Mouse (Mus musculus) MEL (cell line): ENCODE data around the gene Nras. TPM values are rescaled to one million over a fixed set of nuclear protein-coding genes. Genes with fewer than 3 reads are reported as not detected.
A peak's percentile ranks its signal among the peaks of the same experiment; 100 is the strongest.

Experiments used
- DNase-seq: peaks from one replicate; pipeline ENCODE4 v3.0.0; 2011; ENCODE audit warnings: low read depth, low spot score
- H3K27ac ChIP-seq: 2 replicates; pipeline ENCODE4 v1.5.1; 2012; ENCODE audit warnings: low read depth, mild to moderate bottlenecking, control low read depth, low read length, moderate library complexity; ENCODE audit not compliant: control insufficient read depth
- H3K27me3 ChIP-seq, 2 experiments: fragments of 150-350 bp in 1 of 2; sonication (generic) in 1 of 2; 2 replicates each; pipeline ENCODE4 v1.6.1; 2012; ENCODE audit warnings: low read length in 2 of 2, mild to moderate bottlenecking in 2 of 2, improper control_type of control experiment in 1 of 2, moderate library complexity in 1 of 2; ENCODE audit not compliant: insufficient read depth in 2 of 2, control insufficient read depth in 1 of 2
- H3K36me3 ChIP-seq, 2 experiments: 2 replicates each; pipeline ENCODE4 v1.6.1; 2012 to 2014; ENCODE audit warnings: low read length in 2 of 2, improper control_type of control experiment in 1 of 2, inconsistent platforms in 1 of 2, mild to moderate bottlenecking in 1 of 2; ENCODE audit not compliant: insufficient read depth in 2 of 2, control insufficient read depth in 1 of 2
- H3K4me1 ChIP-seq, 2 experiments: fragments of 150-350 bp in 1 of 2; sonication (generic) in 1 of 2; 2 replicates each; pipeline ENCODE4 v1.6.1; 2012; ENCODE audit warnings: low read length in 2 of 2, improper control_type of control experiment in 1 of 2, mild to moderate bottlenecking in 1 of 2; ENCODE audit not compliant: insufficient read depth in 2 of 2, control insufficient read depth in 1 of 2
- H3K4me3 ChIP-seq, 2 experiments: fragments of 150-350 bp in 1 of 2; sonication (generic) in 1 of 2; 2 replicates each; pipeline ENCODE4 v1.5.1; 2012; ENCODE audit warnings: low read depth in 2 of 2, low read length in 2 of 2, mild to moderate bottlenecking in 2 of 2, moderate library complexity in 2 of 2, control low read depth in 1 of 2, improper control_type of control experiment in 1 of 2; ENCODE audit not compliant: control insufficient read depth in 1 of 2, insufficient read depth in 1 of 2
- H3K79me2 ChIP-seq: 2 replicates; pipeline ENCODE4 v1.6.1; 2012; ENCODE audit warnings: mild to moderate bottlenecking, low read length, moderate library complexity; ENCODE audit not compliant: control insufficient read depth, poor library complexity, insufficient read depth
- H3K9ac ChIP-seq: 2 replicates; pipeline ENCODE4 v1.6.1; 2012; ENCODE audit warnings: low read depth, mild to moderate bottlenecking, control low read depth, low read length, moderate library complexity; ENCODE audit not compliant: control insufficient read depth, poor library complexity, severe bottlenecking
- H3K9me3 ChIP-seq: fragments of 150-350 bp; sonication (generic); replicated peaks from 2 replicates; pipeline ENCODE4 v1.6.1; 2012; ENCODE audit warnings: mild to moderate bottlenecking, low read length, improper control_type of control experiment, moderate library complexity; ENCODE audit not compliant: insufficient read depth
- BHLHE40 ChIP-seq: IDR thresholded peaks from 2 replicates; pipeline ENCODE4 v1.6.1; 2012; ENCODE audit warnings: low read depth, mild to moderate bottlenecking, inconsistent platforms, low read length, improper control_type of control experiment, borderline replicate concordance
- CHD2 ChIP-seq: IDR thresholded peaks from 2 replicates; pipeline ENCODE4 v1.6.1; 2011; ENCODE audit warnings: low read length, improper control_type of control experiment
- CTCF ChIP-seq, 3 experiments: IDR thresholded peaks in 2 of 3; conservative IDR thresholded peaks in 1 of 3; 2 replicates each; pipeline ENCODE4 v1.5.1; 2011 to 2012; ENCODE audit warnings: low read length in 3 of 3, low read depth in 2 of 3, mild to moderate bottlenecking in 2 of 3, improper control_type of control experiment in 1 of 3, inconsistent platforms in 1 of 3, mixed read lengths in 1 of 3, moderate library complexity in 1 of 3; ENCODE audit not compliant: control insufficient read depth in 1 of 3, insufficient read depth in 1 of 3, poor library complexity in 1 of 3, severe bottlenecking in 1 of 3
- HCFC1 ChIP-seq: IDR thresholded peaks from 2 replicates; pipeline ENCODE4 v1.6.1; 2012; ENCODE audit warnings: low read depth, mild to moderate bottlenecking, inconsistent platforms, low read length, improper control_type of control experiment, moderate library complexity
- MAX ChIP-seq: IDR thresholded peaks from 2 replicates; pipeline ENCODE4 v1.6.1; 2011; ENCODE audit warnings: low read length, improper control_type of control experiment
- MYB ChIP-seq: IDR thresholded peaks from 2 replicates; pipeline ENCODE4 v1.6.1; 2011; ENCODE audit warnings: mild to moderate bottlenecking, low read depth, low read length, improper control_type of control experiment
- MYC ChIP-seq: IDR thresholded peaks from 2 replicates; pipeline ENCODE4 v1.6.1; 2011; ENCODE audit warnings: low read depth, mild to moderate bottlenecking, low read length, improper control_type of control experiment, moderate library complexity
- NELFE ChIP-seq: IDR thresholded peaks from 2 replicates; pipeline ENCODE4 v1.6.1; 2011; ENCODE audit warnings: low read depth, low read length, improper control_type of control experiment
- NRF1 ChIP-seq: IDR thresholded peaks from 2 replicates; pipeline ENCODE4 v1.6.1; 2014; ENCODE audit warnings: low read depth, mild to moderate bottlenecking, inconsistent platforms, low read length, improper control_type of control experiment, moderate library complexity; ENCODE audit not compliant: poor library complexity, insufficient read depth, severe bottlenecking
- POLR2AphosphoS5 ChIP-seq: IDR thresholded peaks from 2 replicates; pipeline ENCODE4 v1.6.1; 2012; ENCODE audit warnings: low read depth, borderline replicate concordance, mild to moderate bottlenecking, inconsistent platforms, low read length, moderate library complexity, mixed read lengths
- RAD21 ChIP-seq: IDR thresholded peaks from 2 replicates; pipeline ENCODE4 v1.6.1; 2011; ENCODE audit warnings: mild to moderate bottlenecking, low read depth, low read length, improper control_type of control experiment
- RCOR1 ChIP-seq: IDR thresholded peaks from 2 replicates; pipeline ENCODE4 v1.6.1; 2012; ENCODE audit warnings: low read depth, mild to moderate bottlenecking, inconsistent platforms, low read length, improper control_type of control experiment
- TCF12 ChIP-seq: IDR thresholded peaks from 2 replicates; pipeline ENCODE4 v1.6.1; 2014; ENCODE audit warnings: low read depth, mild to moderate bottlenecking, inconsistent platforms, low read length, improper control_type of control experiment, moderate library complexity
- UBTF ChIP-seq: IDR thresholded peaks from 2 replicates; pipeline ENCODE4 v1.6.1; 2012; ENCODE audit warnings: low read depth, mild to moderate bottlenecking, inconsistent platforms, low read length, improper control_type of control experiment, moderate library complexity, borderline replicate concordance; ENCODE audit not compliant: insufficient read depth
- USF2 ChIP-seq, 2 experiments: IDR thresholded peaks; 2 replicates each; pipeline ENCODE4 v1.6.1; 2011 to 2012; ENCODE audit warnings: improper control_type of control experiment in 2 of 2, low read length in 2 of 2, borderline replicate concordance in 1 of 2, inconsistent platforms in 1 of 2, low read depth in 1 of 2, mild to moderate bottlenecking in 1 of 2; ENCODE audit not compliant: insufficient read depth in 1 of 2
- ZKSCAN1 ChIP-seq: IDR thresholded peaks from 2 replicates; pipeline ENCODE4 v1.6.1; 2012; ENCODE audit warnings: low read depth, mild to moderate bottlenecking, inconsistent platforms, low read length, improper control_type of control experiment, moderate library complexity
- ZMIZ1 ChIP-seq: IDR thresholded peaks from 2 replicates; pipeline ENCODE4 v1.6.1; 2012; ENCODE audit warnings: low read depth, mild to moderate bottlenecking, inconsistent platforms, low read length, improper control_type of control experiment, moderate library complexity
- polyA plus RNA-seq, 2 experiments: library from polyadenylated mRNA; stranded (reverse) in 1 of 2; unstranded in 1 of 2; fragments of >175 nt in 1 of 2; fragments of >200 nt in 1 of 2; gene quantifications; 2 replicates each; pipeline versions ENCODE4 v1.2.1 to v1.2.4; 2012; ENCODE audit warnings: low replicate concordance in 2 of 2, low read depth in 1 of 2; ENCODE audit not compliant: insufficient read length in 2 of 2, insufficient read depth in 1 of 2, missing spikeins in 1 of 2
- total RNA-seq: library from RNA; depleted of rRNA; stranded (reverse); fragments of 300-350 nt; gene quantifications from 2 replicates; pipeline ENCODE4 v1.2.3, GENCODE M21; 2012

The Nras gene
- total and polyA plus RNA-seq, 3 experiments, result 92.0 to 193 (median 95.3) TPM

DNA sequence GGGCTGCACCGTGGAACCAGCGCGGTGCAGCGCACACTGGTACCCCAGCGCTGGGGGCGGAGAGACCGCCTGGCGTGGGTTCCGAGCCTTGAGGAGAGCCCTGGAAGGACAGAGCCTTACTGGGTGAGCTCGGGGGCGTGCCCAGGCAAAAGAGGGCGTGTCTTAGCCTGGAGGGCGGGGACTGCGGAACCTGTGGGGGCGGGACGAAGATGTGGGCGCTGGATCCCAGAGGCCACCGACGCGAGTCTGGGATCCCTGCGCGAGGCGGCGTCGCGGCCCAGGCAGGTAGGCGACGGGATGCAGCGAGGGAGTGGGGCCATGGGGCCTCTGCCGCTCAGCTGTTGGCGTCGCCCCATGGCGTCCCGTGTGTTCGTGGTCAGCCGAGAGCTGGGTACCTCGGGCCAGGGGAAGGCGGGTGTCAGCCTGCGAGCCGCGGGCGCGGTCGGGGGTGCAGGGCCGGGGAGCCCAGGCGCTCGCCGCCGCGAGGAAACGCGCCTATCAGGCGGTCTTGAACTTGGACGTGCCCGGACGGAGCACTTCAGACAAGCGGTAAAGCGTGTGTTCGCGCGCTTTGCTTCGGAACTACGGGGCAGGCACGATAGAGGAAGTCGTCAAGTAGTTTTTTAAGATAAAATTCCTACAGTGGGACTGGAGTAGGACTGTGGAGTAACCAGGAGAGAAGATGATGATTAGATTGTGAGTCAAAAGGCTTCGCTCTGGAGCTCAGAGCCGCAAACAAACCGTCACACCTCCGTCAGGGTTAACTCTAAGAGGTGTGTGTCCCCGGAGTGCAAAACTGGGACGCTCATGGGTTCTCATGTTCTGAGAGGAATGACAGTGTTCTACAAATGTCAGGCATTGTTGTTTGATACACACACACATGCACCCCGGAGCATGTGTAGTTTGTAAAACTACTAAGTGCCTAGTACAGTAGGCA, 44.6 kb downstream of the Nras start, which contains the start of gene Dennd2c (continued):
- TF ChIP-seq UBTF (0 out of 2 replicates have a peak, but pooled peaks have one; percentile 37), POLR2AphosphoS5 (no peak), RCOR1 (no peak), RAD21 (no peak), ZMIZ1 (no peak)

DNA sequence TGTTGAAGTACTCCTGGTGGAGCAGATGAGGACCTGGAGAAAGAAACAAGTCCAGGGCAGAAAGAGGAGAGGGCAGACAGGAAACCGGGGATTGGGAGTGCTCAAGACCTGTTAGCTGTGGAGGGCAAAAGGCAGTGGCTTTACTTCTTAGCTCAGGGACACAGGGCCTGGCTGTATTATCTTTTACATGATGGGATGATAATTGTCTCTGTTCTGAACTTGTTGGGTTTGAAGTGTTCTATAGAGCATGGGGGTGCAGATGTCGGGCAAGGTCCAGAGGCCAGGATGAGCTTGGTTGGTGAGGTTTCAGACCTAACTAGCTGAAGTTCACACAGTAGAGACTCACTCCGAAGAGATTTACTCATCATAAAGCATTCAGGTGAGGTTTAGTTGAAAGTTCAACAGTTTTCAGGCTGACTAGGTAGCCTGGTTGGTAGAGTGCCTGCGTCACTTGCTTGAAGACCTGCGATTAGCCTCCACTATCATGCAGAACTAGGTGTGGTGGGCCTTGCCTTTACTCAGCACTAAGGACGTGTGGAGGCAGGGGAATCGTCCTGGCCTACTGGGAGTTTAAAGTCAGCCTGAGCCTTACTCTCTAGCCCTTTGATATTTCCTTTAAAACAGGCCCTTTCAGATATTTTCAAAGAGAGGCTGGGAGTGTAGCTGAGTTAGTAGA, 49.6 kb downstream of the Nras start:
- no peak overlapping the region for H3K9ac ChIP-seq
- no peaks in the 10 kb centered on the region for H3K27me3 ChIP-seq
- no peak for TF ChIP-seq CHD2
- TF ChIP-seq BHLHE40, result no peak
- no peak for TF ChIP-seq HCFC1
- TF ChIP-seq MYC, result no peak
- TF ChIP-seq USF2 (IDR thresholded peaks at IDR 0.05; ENCODE audit: borderline replicate concordance in 1 of 2, insufficient read depth in 1 of 2, low read depth in 1 of 2, low read length in 2 of 2), result no peak
- TF ChIP-seq ZKSCAN1, result no peak
- TF ChIP-seq TCF12, result no peak
- no peak for TF ChIP-seq MAX
- no peak for TF ChIP-seq CTCF (IDR thresholded peaks at IDR 0.05 in 2 of 3, conservative IDR thresholded peaks at IDR 0.05 in 1 of 3; ENCODE audit: control insufficient read depth in 1 of 3, insufficient read depth in 1 of 3, low read depth in 2 of 3, low read length in 3 of 3, poor library complexity in 1 of 3, severe bottlenecking in 1 of 3)
- no peak for TF ChIP-seq MYB
- TF ChIP-seq NELFE, result no peak
- TF ChIP-seq NRF1, result no peak
- peaks cover 4 to 12% of the 10 kb centered on the region in 2 experiments for H3K4me1 ChIP-seq
- DNase-seq, result no peak
- peaks cover 0 to 15% of the 10 kb centered on the region in 2 experiments; a peak in 2 of 4 replicates for H3K36me3 ChIP-seq
- H3K4me3 ChIP-seq, result no peak overlapping the region
- no peak overlapping the region for H3K27ac ChIP-seq
- H3K9me3 ChIP-seq, result no peaks in the 10 kb centered on the region
- H3K79me2 ChIP-seq, result no peaks in the 10 kb centered on the region; the same call in none of the 2 replicates
